Mouse (Mus musculus) cerebellum, adult 2 months (tissue): ENCODE results near the gene P3h3. TPM values are rescaled to one million over a fixed set of nuclear protein-coding genes. Genes with fewer than 3 reads are reported as not detected.
"Not testable (repeated sequence)": the region's sequence is repeated elsewhere in the genome, so short reads cannot be mapped to it uniquely, and the experiment has no call there.

ENCODE experiments used
- DNase-seq, 2 experiments: peaks; one replicate each; pipeline ENCODE4 v3.0.0; 2021
- H3K27ac ChIP-seq: fragments of 200-500 bp; 2 replicates; pipeline ENCODE4 v1.5.1; 2012; ENCODE audit warnings: low read length, control low read depth, inconsistent platforms; ENCODE audit not compliant: insufficient read depth
- H3K27me3 ChIP-seq: fragments of 200-500 bp; 2 replicates; pipeline ENCODE4 v1.6.1; 2012; ENCODE audit warnings: inconsistent platforms, mild to moderate bottlenecking, low read length, moderate library complexity; ENCODE audit not compliant: control insufficient read depth, insufficient read depth
- H3K4me1 ChIP-seq: fragments of 200-500 bp; 2 replicates; pipeline ENCODE4 v1.6.1; 2011; ENCODE audit warnings: low read length; ENCODE audit not compliant: control insufficient read depth, insufficient read depth
- H3K4me3 ChIP-seq: fragments of 200-500 bp; replicated peaks from 2 replicates; pipeline ENCODE3; 2011; ENCODE audit warnings: mild to moderate bottlenecking, low read depth, low read length, control low read depth; ENCODE audit not compliant: insufficient read depth
- CTCF ChIP-seq: fragments of 200-500 bp; IDR thresholded peaks from 2 replicates; pipeline ENCODE4 v1.5.1; 2011; ENCODE audit warnings: low read depth, mild to moderate bottlenecking, control low read depth, low read length, moderate library complexity, borderline replicate concordance; ENCODE audit not compliant: insufficient read depth
- POLR2A ChIP-seq: fragments of 200-500 bp; IDR thresholded peaks from 2 replicates; pipeline ENCODE4 v1.6.1; 2011; ENCODE audit warnings: low read length, control low read depth, borderline replicate concordance; ENCODE audit not compliant: insufficient read depth
- WGBS: fragments of 180-500 bp; shearing (Covaris S2); methylation state at CpG from one replicate; pipeline ENCODE4 v1.1.7; 2018; 5-methylcytosine and 5-hydroxymethylcytosine counted together
- polyA plus RNA-seq: library from polyadenylated mRNA; depleted of rRNA; stranded (reverse); fragments of >200 nt; gene quantifications from 2 replicates; pipeline ENCODE4 v1.2.3, GENCODE M21; 2012

P3h3 gene
- polyA plus RNA-seq, 1 experiment = 106 TPM

- peak; percentile 68 to 73 for DNase-seq
- Histone ChIP-seq H3K4me3 (peak within 1 kb of the TSS; percentile 64), H3K27ac (peak within 1 kb of the TSS; percentile 65), H3K27me3 (no peaks in the 10 kb centered on the region), H3K4me1 (peaks cover 23% of the 10 kb centered on the region)
- TF ChIP-seq CTCF = no peak
- 0 out of 2 replicates have a peak, but pooled peaks have one; percentile 16 for TF ChIP-seq POLR2A
- WGBS = 4% methylated on average over 29 of the region's 29 CpGs
Measured at GRCm38 (mm10) chr6:124808358-124809012, 49.1 kb downstream of the P3h3 start, which contains the start of gene Spsb2. Gene Spsb2 (plus strand): TSS chr6:124808661.

GRCm38 (mm10) chr6:124807986-124808357, 49.6 kb downstream of the P3h3 start:
- peak overlapping the region; percentile 64 for H3K4me3 ChIP-seq
- peaks cover 23% of the 10 kb centered on the region for H3K4me1 ChIP-seq
- peak overlapping the region; percentile 65 for H3K27ac ChIP-seq
- peak in 1 of 2 experiments; percentile 23 for DNase-seq
- H3K27me3 ChIP-seq = no peaks in the 10 kb centered on the region
- WGBS = 74% methylated on average over 6 of the region's 6 CpGs
- no peak for TF ChIP-seq POLR2A
- TF ChIP-seq CTCF = no peak

- H3K27me3 ChIP-seq = no peaks in the 10 kb centered on the region
- DNase-seq = no peak
- peak overlapping the region; percentile 65; the same call in 1 of the 2 replicates for H3K27ac ChIP-seq
- H3K4me3 ChIP-seq = no peak overlapping the region
- TF ChIP-seq CTCF (no peak), POLR2A (no peak)
- WGBS = 60% methylated on average over 4 of the region's 4 CpGs
- H3K4me1 ChIP-seq = peaks cover 22% of the 10 kb centered on the region
Measured at GRCm38 (mm10) chr6:124807366-124807765, 50.2 kb downstream of the P3h3 start.

- TF ChIP-seq POLR2A = no peak
- TF ChIP-seq CTCF = no peak
- no peak for DNase-seq
- peak overlapping the region; percentile 56 for H3K27ac ChIP-seq
- H3K4me1 ChIP-seq = peaks cover 15% of the 10 kb centered on the region
- peak overlapping the region; percentile 3 for H3K4me3 ChIP-seq
- H3K27me3 ChIP-seq = no peaks in the 10 kb centered on the region
- WGBS = 64% methylated on average over 7 of the region's 7 CpGs
Measured at GRCm38 (mm10) chr6:124806446-124807140, 51.0 kb downstream of the P3h3 start.

GRCm38 (mm10) chr6:124805341-124806321, 51.9 kb downstream of the P3h3 start:
- Histone ChIP-seq H3K4me3 (peak overlapping the region; percentile 49), H3K27ac (peak overlapping the region; percentile 56), H3K4me1 (peaks cover 14% of the 10 kb centered on the region), H3K27me3 (no peaks in the 10 kb centered on the region)
- peak; percentile 40; the same call in 1 of the 2 replicates for TF ChIP-seq CTCF
- peak; percentile 59 for TF ChIP-seq POLR2A
- DNase-seq = peak; percentile 92 to 94
- 2% methylated on average over 34 of the region's 34 CpGs for WGBS

- H3K4me3 ChIP-seq = no peak overlapping the region
- H3K4me1 ChIP-seq = peaks cover 7% of the 10 kb centered on the region; the same call in 1 of the 2 replicates
- TF ChIP-seq POLR2A = no peak
- TF ChIP-seq CTCF = no peak
- WGBS = 94% methylated on average over 3 of the region's 3 CpGs
- no peaks in the 10 kb centered on the region for H3K27me3 ChIP-seq
- H3K27ac ChIP-seq = no peak overlapping the region
- DNase-seq = no peak
Measured at GRCm38 (mm10) chr6:124804341-124804740, 53.2 kb downstream of the P3h3 start.

GRCm38 (mm10) chr6:124803691-124804090, 53.9 kb downstream of the P3h3 start:
- not testable (repeated sequence) for H3K4me1 ChIP-seq, H3K27me3 ChIP-seq, H3K4me3 ChIP-seq, DNase-seq, H3K27ac ChIP-seq
- WGBS = 94% methylated on average over 4 of the region's 4 CpGs
